Mouse (Mus musculus): Measurements from ENCODE around the gene Dctn2. TPM values are rescaled to one million over a fixed set of nuclear protein-coding genes. Genes with fewer than 3 reads are reported as not detected.

The Dctn2 gene
- 100 to 1,000 TPM in 1 of 2 experiments, 10 to 100 TPM in 1; 99.8 to 103 TPM for total RNA-seq (2021)
- long read RNA-seq, experiment 1, transcript Dctn2-201 (14 exons, 1,784 nt): major isoform, 37 of 143 reads
- long read RNA-seq, experiment 1, partial matches to known transcripts: 7 of 143 reads
- long read RNA-seq, experiment 1, other reads (novel, unspliced or antisense): 98 of 143 reads
- long read RNA-seq, experiment 2, transcript Dctn2-201 (14 exons, 1,784 nt): major isoform, 66 of 192 reads
- long read RNA-seq, experiment 2, partial matches to known transcripts: 6 of 192 reads
- long read RNA-seq, experiment 2, other reads (novel, unspliced or antisense): 120 of 192 reads

DNA sequence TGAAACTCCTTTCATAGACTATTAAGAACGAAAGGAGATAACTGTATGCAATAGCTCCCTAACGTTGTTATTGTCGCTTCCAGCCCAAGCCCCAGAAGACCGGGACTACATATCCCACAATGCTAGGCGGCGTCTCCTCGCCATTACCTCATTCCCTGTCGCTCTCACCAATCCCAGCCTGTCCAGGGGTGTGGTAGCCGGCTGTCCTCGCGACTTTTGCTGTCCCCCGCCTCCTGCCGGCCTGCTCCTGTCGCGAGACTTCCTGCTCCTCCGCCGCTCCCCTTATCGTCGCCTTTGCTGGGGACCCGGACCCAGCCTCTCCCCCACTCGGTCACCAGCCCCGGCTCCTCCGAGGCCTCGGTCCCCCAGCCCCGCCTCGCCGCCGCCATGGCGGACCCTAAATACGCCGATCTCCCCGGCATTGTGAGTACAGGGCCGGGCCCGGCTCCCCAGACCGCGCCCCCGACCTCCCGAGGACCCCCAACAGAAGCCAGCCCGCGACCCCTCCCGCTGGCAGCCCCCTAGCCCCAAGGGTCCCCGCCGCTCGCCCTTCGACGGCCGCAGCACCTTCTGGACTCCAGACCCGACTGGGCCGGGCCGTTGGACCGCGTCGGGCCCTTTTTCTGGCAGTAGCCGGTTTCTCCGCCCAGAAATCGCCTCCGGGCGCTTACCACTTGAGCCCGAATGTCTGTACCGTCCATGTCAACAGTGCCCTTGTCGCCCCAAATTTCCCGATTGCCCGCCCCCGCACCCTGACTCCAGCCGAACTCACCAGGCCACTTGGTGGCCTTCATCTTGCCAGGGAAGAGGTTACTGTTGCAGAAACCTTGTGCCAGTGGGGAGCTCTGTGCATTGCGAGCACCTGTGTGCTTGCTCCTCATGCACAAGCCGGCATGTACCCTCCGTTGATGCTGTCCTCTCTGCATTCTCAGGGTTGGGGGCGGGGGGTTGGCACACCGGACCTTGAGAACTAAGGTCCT, at the start of gene Dctn2:
Gene Dctn2 (plus strand): TSS at position 257 of the 980 bp plus-strand sequence.
- intact Hi-C loops (cut with DNase I; ENCODE audit: low total_unique reads): no loop called here
- DNase-seq: peak; percentile 96

DNA sequence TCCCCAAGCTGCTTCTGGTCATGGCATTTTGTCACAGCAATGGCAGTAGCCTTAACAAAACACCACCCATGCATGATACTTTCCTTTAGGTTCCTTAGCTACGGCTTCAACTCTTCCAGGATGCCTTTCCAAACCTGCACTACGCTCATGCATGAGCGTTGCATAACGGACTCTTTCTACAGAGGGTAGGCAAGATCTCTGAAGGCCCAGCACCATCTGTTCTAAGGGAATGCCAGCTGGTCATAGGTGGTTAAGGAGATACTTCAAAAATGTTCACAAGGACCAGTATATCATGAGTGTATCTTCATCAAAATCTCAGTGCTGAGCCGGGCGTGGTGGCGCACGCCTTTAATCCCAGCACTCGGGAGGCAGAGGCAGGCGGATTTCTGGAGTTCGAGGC, 49.7 kb upstream of the Dctn2 start:
- no peak for DNase-seq
- intact Hi-C loops (cut with DNase I; ENCODE audit: low total_unique reads): no loop called here

DNA sequence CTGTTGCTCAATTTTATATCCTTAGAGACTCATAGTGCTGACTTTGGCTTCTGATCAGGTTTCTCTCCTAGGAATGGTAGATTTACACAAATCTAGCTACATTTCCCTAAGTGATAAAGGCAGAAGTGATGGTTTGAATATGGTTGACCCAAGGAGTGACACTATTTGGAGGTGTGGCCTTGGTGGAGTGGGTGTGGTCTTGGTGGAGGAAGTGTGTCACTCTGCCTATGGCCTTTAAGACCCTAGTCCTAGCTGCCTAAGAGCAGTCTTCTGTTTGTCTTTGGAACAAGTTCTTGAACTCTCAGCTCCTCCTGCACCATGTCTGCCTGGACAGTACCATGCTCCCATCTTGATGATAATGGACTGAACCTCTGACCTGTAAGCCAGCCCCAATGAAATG, 49.0 kb upstream of the Dctn2 start:
- no peak for DNase-seq
- intact Hi-C loops (cut with DNase I; ENCODE audit: low total_unique reads): no loop called here

DNA sequence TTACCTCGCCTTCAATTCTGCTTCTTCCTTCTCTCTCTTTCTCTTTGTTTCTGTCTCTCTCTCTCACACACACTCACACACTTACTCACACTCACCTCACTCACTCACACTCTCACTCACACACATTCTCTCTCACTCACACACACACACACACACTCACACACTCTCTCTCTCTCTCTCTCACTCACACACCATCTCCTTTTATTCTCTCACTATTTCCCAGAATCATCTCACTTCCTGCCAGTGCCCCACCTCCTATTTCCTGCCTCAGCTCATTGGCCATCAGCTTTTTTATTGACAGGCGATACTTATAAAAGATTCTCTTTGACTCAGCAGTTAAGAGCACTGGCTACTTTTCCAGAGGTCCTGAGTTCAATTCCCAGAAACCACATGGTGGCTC, 47.8 kb upstream of the Dctn2 start:
- intact Hi-C loops (cut with DNase I; ENCODE audit: low total_unique reads): no loop called here
- no peak for DNase-seq

GRCm38 (mm10) chr10:127225213-127225612, 41.0 kb upstream of the Dctn2 start:
- intact Hi-C loops (cut with DNase I; ENCODE audit: low total_unique reads): loop anchor here (5.0 kb wide), 1 partner anchor 48 kb away; no protein-coding TSS in a partner anchor
- DNase-seq: no peak

DNA sequence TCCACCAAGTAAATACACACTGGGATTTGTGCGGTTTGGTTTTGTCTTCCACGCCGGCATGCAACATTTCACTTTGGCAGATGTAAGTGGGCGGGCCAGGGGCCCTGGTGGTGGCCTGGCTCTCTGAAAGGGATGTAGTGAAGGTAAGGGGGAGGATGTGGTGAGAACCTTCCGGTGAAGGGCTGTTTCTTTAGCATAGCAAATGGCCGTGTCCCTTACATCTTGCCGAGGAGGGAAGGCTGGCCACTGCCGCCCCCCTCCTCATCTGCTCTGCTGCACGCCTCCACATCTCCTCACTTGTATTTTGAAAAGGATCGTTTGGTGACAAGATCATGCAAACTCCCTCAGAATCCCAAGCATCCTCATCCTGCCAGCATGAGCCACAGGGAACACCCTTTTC, 40.4 kb upstream of the Dctn2 start:
- DNase-seq: no peak
- intact Hi-C loops (cut with DNase I; ENCODE audit: low total_unique reads): loop anchor here (5.0 kb wide), 1 partner anchor 48 kb away; no protein-coding TSS in a partner anchor

DNA sequence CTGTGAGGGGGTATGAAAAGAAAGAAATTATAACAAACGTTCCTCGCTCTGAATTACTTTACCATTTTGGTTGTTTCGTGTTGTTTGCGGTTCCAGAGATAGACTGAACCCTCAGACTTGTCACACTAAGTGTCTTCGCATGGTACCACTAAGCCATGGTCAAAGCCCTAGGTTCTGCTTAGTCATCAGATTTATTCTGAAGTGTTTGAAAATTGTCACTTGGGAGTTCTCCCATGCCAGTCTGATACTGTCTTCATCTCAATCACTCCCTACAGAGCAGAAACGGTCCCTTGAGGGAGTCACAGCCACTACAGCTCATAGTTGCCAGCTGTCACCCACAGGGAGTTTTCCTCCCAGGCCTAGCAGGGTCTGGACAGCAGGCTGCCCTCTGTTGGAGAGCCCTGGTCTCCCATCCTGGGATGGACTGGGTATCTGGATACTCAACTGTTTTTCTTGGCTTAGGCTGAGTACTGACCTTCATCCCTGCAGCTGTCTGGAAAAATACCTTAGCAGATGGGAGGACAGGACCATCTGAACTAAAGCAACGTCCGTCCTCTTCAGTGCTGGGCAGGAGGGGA, 39.8 kb upstream of the Dctn2 start:
- peak; percentile 27 for DNase-seq
- intact Hi-C loops (cut with DNase I; ENCODE audit: low total_unique reads): loop anchor here (5.0 kb wide), 1 partner anchor 49 kb away; no protein-coding TSS in a partner anchor

- intact Hi-C loops (cut with DNase I; ENCODE audit: low total_unique reads): loop anchor here (5.0 kb wide), 1 partner anchor 50 kb away; no protein-coding TSS in a partner anchor
- DNase-seq: no peak
These were observed 39.0 kb upstream of the Dctn2 start for GRCm38 (mm10) chr10:127227163-127227562.

GRCm38 (mm10) chr10:127228897-127229296, 37.3 kb upstream of the Dctn2 start:
- intact Hi-C loops (cut with DNase I; ENCODE audit: low total_unique reads): loop anchor here (5.0 kb wide), 1 partner anchor 52 kb away; no protein-coding TSS in a partner anchor
- no peak for DNase-seq

- intact Hi-C loops (cut with DNase I; ENCODE audit: low total_unique reads): no loop called here
- no peak for DNase-seq
These were observed 35.5 kb upstream of the Dctn2 start for GRCm38 (mm10) chr10:127230693-127231092.

GRCm38 (mm10) chr10:127231741-127232140, 34.4 kb upstream of the Dctn2 start:
- intact Hi-C loops (cut with DNase I; ENCODE audit: low total_unique reads): no loop called here
- no peak for DNase-seq

DNA sequence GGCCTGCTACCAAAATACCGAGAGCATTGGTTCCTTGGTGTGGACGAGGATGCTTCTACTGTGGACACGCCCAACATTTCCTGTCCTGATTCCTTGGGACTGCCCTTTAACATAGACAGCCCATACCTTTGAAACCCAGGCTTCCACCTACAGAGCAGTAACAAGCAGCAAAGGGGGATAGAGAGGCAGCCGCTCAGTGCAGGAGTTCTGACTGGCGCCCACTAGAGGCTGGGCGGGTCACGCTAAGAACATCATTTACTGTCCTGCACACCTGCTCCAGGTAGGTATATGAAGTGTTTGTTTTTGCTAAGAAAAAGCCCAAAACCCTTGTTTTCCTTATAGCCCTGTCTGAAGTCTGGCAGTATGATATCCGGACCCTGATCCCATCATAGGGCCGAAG, 33.0 kb upstream of the Dctn2 start:
- intact Hi-C loops (cut with DNase I; ENCODE audit: low total_unique reads): no loop called here
- DNase-seq: no peak

DNA sequence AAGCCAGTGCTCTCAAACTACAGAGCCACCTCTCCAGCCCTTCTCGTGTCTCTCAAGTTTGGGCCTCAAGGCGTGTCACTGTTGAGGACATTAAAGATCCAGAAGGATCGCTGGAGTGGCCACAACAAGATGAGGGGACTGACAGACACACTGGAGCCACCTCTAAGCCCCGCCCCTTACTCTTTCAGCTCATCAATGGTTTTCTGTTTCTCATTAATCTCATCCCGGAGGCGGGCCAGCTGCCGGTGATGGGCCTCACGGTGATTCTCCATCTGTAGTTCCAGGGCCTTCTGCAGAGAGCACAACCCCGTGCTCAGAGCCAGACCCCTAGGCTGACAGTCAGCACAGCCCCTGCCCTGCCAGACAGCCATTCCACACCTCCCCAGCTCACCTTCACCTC, 29.6 kb upstream of the Dctn2 start:
- DNase-seq: no peak
- intact Hi-C loops (cut with DNase I; ENCODE audit: low total_unique reads): no loop called here

DNA sequence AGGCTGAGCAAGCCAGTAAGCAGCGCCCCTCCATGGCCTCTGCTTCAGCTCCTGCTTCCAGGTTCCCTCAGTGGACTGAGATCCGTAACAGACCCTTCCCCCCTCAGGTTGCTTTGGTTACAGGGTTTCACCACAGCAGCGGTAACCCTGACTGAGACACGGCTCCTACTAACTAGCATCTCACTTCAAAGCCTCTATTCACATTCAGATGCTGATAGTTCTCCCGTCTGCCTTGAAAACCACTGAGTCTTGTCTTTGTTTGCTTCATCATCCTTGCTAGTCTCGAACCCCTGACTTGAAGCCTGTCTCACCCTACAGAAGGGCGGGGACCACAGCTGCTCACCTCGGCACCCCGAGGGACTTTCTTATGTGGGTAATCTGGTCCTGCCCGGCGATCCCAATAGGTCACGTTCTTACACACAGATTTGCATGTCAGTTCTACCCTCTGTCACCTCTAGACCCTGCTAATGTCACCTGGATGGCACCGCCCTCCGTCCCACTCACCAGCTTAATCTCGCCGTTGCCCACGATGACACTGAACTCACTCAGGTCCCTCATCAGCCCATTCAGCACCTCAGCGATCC, 27.8 kb upstream of the Dctn2 start:
- no peak for DNase-seq
- intact Hi-C loops (cut with DNase I; ENCODE audit: low total_unique reads): no loop called here

GRCm38 (mm10) chr10:127250810-127251209, 15.4 kb upstream of the Dctn2 start:
- intact Hi-C loops (cut with DNase I; ENCODE audit: low total_unique reads): no loop called here
- no peak for DNase-seq

DNA sequence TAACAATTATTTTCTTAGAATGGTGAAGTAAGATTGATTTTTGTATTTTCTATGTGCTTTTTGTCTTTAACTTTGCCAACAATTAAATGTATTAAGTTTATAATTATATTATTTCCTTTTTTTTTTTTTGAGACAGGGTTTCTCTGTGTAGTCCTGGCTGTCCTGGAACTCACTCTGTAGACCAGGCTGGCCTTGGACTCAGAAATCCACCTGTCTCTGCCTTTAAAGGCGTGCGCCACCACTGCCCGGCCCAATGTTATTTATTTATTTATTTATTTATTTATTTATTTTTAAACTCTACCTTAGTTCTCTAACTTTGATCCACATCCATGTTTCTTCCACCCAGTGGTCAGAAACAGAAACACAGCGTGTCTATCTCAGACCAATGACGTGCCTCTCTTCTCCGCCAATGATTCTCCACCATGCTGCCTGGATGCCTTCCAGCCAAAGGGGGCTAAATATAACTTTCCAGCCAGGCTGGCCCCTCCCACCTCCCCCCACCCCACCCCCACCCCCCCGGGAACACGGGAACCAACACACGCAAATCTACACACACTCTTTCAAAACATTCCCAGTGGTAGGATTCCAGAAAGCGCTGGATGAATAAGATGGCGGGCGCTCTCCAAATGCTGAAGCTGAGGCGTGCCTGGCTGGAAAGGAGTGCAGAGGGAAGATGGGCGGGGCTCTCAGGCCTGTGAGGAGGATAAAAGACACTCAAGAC, 10.4 kb upstream of the Dctn2 start:
- intact Hi-C loops (cut with DNase I; ENCODE audit: low total_unique reads): no loop called here
- DNase-seq: peak; percentile 61

DNA sequence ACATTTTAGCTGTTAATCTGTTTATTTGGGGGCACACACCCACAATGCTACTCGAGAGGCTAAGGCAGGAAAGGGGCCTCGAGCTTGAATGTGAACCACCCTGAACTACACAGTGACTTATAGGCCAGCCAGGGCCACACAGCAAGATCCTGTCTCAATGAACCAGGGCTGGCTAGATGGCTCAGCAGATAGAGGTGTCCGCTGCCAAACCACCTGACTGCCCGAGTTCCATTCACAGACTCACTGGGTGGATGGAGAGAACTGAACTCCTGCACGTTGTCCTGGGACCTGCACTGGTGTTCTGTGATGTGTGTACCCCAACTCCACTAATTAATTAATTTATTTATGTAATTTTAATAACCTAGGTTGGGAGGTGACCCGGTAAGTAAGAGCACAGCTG, 8.4 kb upstream of the Dctn2 start:
- intact Hi-C loops (cut with DNase I; ENCODE audit: low total_unique reads): no loop called here

DNA sequence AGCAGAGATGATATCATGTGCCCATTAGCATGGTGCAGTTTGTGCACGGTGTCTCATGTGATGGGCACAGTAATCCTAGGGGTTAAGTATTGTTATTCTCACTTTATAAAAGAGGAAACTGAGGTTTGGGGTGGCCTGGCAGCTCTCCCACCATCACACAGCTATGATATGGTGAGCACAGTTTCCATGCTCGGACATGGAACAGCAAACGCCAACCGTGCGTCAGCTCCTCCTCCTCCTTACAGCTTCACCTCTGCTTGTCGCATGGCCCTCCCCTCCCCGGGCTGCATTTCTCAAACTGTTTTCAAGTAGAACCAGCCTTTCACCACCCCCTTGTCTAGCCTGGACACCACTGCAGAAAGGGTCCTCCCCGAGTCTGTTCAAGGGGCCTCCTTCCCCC, 7.7 kb upstream of the Dctn2 start:
- intact Hi-C loops (cut with DNase I; ENCODE audit: low total_unique reads): no loop called here
- DNase-seq: no peak

More for the DNA sequence above, 8.4 kb upstream of the Dctn2 start:
- DNase-seq: no peak
